Comparison of ENCODE assay signal across 16 mouse cellular contexts in the genomic region with DNA sequence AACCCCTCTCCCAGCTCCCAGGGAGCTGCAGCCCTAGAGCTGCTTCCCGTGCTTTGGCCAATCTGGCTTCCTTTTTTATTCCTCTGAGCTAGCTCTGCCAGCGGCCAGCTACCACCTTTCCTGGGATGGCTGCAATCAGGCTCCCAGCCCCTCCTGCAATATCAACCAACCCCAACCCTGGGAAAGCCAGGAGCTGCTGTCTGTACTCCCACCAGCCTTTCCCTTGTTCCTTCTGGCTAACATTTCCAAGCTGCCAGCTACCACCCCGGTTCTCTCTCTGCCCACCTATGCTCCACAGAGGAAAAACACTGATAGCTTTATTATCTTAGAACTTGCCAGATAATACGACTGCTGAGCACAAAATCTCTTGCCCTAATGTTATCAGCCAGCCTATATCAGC.
"Had no signal": no experiment of that assay in that cellular context is flagged by ENCODE, and none has a peak within 500 bp of the region (broad histone marks: within the 10 kb centered on the region; RNA-seq: fewer than 3 reads in every experiment).

No protein-coding gene starts in this region.

- H3K4me3 ChIP-seq: liver, embryonic 15.5 days; megakaryocyte, embryonic 14.5 days; midbrain, embryonic 13.5 days; midbrain, embryonic 15.5 days; neural tube, embryonic 13.5 days; stomach, embryonic 15.5 days had no signal

- ATAC-seq: liver, postnatal 0 days; midbrain, embryonic 13.5 days; midbrain, embryonic 15.5 days had no signal

- H3K4me1 ChIP-seq: liver, embryonic 15.5 days; megakaryocyte, embryonic 14.5 days; midbrain, embryonic 13.5 days; midbrain, embryonic 15.5 days; neural tube, embryonic 13.5 days; stomach, embryonic 15.5 days had no signal

- H3K27ac ChIP-seq: liver, embryonic 15.5 days; midbrain, embryonic 13.5 days; midbrain, embryonic 15.5 days; neural tube, embryonic 13.5 days; stomach, embryonic 15.5 days; stomach, postnatal 0 days had no signal

- H3K9me3 ChIP-seq: liver, embryonic 15.5 days; megakaryocyte, embryonic 14.5 days; midbrain, embryonic 13.5 days; midbrain, embryonic 15.5 days; neural tube, embryonic 13.5 days; stomach, embryonic 15.5 days had no signal

- H3K9ac ChIP-seq: liver, embryonic 15.5 days; liver, postnatal 0 days; lung, embryonic 14.5 days; midbrain, embryonic 13.5 days; midbrain, embryonic 15.5 days; neural tube, embryonic 13.5 days; stomach, embryonic 15.5 days had no signal

- DNase-seq: liver, postnatal 0 days; lung, embryonic 14.5 days; lung, postnatal 10 days; lung, postnatal 4 days; right cerebral cortex, postnatal 14 days; thymus, adult 18-20 months; thymus, postnatal 14 days; thymus, postnatal 36 days had no signal

- H3K27me3 ChIP-seq: liver, embryonic 15.5 days; megakaryocyte, embryonic 14.5 days; midbrain, embryonic 13.5 days; midbrain, embryonic 15.5 days; neural tube, embryonic 13.5 days; stomach, embryonic 15.5 days had no signal

- H3K4me2 ChIP-seq: liver, embryonic 15.5 days; lung, embryonic 14.5 days; midbrain, embryonic 11.5 days; midbrain, embryonic 13.5 days; midbrain, embryonic 15.5 days; neural tube, embryonic 13.5 days; stomach, embryonic 15.5 days had no signal
